Mouse (Mus musculus) layer of hippocampus, adult 8-10 months (tissue): ENCODE results near the gene Dnase1l3. TPM values are rescaled to one million over a fixed set of nuclear protein-coding genes. Genes with fewer than 3 reads are reported as not detected.

Experiments
- DNase-seq, 2 experiments: peaks; one replicate each; pipeline ENCODE4 v3.0.0; 2022; ENCODE audit warnings: low spot score in 2 of 2
- total RNA-seq, 4 experiments: library from RNA; stranded (reverse); gene quantifications; 2 replicates each; pipeline ENCODE4 v1.2.4; 2022

The Dnase1l3 gene
- total RNA-seq, 4 experiments from 2014 or later, result not detected

DNA sequence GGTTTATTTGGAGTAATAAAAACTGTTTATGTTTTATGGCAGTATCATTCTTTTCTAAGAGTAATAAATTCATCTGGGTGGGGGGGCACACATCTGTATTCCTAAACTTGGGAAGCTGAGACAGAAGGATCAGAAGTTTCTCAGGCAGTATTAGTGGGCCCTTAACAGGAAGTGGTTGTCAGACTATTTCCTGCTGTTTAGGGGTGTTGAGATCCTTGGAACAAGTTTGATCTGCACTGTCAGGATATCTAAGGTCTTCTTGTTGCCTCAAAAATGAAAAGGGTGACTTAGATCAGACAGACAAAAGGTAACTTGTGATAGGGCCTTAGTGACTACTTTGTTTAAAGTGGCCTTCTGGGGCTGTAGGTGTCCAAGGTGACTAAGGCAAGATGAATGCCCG lies 16.2 kb downstream of the Dnase1l3 start:
- no peak for DNase-seq

DNA sequence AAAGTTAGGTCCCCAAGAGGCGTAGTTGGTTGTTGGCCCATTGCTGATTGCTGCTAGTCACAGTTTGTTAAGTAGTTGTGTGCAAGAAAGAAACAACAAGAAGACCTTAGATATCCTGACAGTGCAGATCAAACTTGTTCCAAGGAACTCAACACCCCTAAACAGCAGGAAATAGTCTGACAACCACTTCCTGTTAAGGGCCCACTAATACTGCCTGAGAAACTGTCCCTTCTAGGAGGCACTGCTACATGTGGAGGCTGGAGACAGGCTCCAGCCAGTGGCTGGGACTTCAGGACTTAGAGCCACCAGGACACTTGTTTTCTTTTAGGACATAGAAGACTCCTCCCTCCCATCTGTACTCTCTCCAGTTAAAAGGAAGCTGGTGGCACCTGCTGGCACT lies 16.9 kb downstream of the Dnase1l3 start:
- no peak for DNase-seq

DNA sequence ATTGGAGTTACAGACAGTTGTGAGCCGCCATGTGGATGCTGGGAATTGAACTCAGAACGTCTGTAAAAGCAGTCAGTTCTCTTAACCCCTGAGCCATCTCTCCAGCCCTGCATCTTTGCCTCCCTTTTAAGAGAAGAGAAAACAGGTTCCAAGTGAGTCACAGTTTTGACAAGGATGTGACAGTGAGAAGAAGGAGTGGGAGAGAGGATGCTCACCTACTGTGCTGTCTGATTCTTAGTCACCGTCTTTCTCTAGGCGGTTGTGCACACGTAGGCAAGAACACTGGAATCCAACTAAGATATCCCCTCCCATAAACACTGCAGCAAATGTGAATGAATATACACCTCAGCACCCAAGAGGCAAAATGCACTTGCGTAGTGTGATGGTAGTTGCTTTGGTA lies 19.2 kb downstream of the Dnase1l3 start:
- no peak for DNase-seq

DNA sequence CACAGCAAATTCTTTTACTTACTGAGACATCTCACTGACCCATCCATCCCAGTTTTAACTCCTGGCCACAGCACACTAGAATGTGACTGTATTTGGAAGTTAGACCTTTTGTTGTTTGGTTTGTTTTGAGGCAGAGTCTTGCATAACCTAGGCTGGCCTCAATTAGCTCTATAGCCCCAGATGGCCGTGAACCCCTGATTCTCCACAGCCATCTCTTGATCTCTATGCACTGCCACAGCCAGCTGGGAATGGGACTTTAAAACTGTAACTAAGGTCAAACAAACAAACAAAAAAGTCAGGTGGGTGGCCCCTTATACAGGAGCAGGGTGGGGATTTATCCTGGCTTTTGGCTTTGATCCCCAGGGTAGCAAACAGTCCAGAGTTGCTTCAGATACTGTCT lies 19.7 kb downstream of the Dnase1l3 start:
- DNase-seq, result no peak

DNA sequence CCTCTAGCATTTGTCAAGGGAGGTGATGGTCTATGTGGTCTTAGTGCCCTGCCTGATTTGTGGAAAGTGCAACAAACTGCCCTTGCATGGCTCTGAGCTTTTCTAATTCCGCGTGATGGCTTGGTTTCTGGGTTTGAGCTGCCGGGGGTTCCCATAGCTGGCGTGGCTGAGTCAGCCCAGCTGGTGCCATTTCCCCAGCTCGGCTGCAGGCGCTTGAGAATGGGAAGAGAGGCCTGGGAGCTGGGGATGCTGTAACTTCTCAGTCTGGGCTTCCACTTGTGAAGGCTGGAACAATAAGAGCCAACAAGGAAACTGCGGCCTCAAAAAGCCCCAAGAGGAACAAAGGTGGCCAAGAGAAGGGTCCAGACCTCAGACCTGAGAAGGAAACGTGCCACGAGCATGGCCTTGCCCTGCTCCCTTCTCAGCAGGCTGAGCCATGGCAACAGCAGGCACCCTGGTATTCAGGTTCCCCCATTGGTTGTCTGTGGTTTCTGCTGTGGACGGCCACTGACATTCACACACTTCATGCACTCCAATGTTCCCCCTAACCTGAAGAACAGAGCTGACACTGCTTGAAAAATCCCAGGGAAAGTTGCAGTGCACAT lies 22.4 kb downstream of the Dnase1l3 start:
- DNase-seq, result no peak

DNA sequence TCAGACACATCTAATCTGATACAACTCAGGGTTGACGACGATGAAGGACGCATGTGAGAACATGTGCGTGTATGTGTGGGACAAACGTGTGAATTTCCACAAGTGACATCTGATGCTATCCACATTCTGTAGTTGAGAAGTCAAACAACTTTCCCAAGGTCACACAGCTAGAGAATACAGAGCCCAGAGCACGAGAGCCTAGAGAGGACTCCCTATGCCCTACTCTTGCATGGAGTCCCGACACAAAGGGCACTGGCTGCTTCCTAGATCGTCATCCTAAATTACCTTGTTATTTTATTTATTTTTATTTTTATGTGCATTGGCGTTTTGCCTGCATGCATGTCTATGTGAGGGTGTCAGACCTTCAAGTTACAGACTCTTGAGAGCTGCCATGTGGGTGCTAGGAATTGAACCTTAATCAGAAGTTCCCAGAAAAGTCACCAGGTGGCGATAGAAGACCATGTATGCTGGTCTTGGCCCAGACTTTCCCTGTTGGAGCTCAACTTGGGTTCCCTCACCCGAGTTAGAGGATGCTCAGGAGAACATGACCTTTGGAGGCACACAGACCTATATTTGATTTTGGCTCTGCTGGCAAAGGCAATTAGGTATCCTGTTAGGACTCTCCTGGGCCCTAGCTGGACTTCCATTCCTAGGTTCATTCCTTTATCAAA lies 30.0 kb downstream of the Dnase1l3 start:
- peak in 1 of 2 experiments; percentile 72 for DNase-seq

DNA sequence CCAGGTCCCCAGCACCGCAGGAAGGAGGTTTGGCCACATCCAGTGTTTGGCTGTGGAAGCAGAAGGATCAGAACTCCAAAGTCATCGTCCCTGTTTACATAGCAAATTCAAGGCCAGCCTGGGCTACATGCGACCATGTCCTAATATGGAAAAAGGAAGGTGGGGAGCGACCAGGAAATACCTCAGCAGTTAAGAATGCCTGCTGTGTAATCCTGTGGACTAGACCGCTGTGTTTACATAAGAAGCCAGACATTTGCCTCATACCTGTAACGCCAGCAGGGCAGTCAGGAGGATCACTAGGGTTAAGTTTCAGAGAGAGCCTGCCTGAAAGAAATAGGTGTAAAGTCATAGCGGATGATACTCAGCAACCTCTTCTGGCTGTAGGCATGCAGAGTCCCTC lies 31.2 kb downstream of the Dnase1l3 start:
- DNase-seq, result no peak

DNA sequence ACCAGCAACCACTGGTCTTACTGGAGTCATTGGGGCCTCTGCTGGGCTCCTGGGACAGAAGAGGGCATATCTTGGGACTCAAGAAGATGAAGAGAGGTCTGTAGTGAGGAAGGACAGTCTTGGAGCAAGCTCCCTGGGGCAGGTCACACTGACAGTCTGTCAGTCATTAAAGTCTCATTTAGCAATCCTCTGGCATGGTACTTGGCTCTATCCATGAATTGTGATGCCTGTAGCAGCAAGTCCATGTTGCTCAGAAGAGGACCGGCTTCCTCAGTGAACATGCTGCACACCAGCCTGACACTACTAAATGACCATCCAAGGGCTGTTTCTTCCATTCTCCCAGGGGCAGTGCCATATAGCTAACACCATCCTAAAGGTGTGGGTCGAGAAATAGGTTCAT lies 31.7 kb downstream of the Dnase1l3 start:
- no peak for DNase-seq

DNA sequence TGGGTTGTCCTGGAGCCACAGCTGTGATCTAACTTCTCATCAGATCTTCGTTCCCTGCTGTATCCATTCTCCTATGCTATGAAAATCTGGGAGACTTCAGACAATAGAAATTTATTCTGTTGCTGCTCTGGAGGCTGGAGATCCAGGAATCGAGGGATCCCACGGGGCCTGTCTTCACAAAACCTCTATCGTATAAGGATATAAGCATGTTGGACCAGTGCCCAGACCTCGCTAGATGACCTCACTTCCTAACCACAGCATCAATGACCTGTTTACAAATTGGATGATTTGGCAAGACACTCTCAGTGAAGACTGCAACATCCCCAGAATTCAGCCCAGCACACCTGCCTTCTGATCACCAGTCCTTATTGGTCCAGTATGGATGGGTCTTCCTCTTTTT lies 32.7 kb downstream of the Dnase1l3 start:
- no peak for DNase-seq

DNA sequence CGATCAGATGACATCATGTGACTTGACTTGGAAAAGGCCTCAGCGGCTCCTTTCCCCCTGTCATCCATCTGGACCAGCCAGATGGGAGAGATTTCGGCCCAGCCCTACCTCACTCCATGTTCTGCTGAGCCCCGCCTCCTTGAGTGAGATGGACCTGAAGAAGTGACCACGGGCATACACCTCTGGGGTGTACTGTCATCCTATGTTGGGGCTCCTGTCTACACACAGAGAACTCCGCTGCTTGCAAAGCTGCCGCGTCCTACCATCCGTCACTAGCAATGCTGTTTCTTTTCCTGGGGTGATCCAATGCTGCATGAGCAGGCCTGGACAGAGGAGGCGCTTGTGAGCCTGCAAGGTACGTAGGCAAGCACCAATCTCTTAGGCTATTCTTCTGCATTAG lies 33.8 kb downstream of the Dnase1l3 start:
- DNase-seq, result peak in 1 of 2 experiments; percentile 67

DNA sequence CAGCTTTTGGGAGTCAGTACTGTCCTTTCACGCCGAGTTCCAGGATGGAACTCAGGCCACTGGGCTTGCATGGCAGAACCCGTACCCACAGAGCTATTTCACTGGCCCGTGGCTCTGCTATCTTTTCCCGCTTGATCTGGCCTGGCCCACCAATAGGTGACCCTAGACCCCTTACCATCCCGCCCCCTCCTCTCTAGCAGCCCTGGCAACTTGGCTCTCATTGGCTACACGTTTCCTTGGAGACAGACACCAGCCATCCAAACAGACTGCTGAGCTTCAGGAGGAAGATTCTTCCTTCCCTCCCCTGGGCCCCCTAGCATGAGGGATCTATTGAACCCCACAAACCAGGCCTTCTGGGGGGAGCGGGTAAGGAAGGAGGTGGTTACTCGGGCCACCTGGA lies 37.3 kb downstream of the Dnase1l3 start, which contains the start of gene Gm45521:
Gene Gm45521, plus strand, starts transcription at position 240 of the 400 bp plus-strand sequence.
- no peak for DNase-seq

DNA sequence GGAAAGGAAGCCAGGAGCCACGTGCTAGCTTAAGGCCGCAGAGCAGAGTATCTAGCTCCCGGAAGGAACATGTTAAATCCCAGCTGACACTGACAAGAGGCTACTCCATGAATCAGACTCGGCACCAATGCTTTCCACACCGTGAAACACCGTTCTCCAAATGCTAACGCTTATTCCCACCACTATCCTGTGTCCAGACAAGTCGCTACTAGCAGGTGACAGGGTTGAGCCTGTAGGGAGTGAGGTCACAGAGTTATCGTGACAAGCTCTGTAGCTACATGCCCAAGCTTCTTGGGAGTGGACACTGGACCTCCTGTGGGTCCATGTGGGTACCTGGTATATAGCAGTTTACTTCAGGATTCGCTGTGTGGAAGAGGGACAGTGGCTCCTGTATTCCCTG lies 37.9 kb downstream of the Dnase1l3 start:
- no peak for DNase-seq

DNA sequence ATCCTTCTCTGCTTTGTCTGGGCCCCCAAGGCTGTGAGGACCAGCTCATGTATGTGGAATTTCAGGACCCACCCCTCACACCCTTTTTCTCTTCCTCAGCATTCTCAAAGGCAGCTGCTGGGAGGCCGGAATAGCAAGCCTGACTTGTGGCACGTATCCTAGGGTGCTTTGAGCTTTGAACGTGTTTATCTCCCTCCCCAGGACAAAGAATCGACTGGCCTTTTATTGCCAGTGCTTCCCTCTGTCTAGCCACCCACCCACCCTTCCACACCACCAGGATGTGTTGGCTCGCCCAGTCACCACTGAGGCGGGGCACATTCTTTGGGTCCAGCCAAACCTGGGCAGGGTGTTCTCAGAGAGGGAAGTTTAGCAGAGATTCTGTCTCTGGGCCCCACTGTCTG lies 40.3 kb downstream of the Dnase1l3 start:
- no peak for DNase-seq

DNA sequence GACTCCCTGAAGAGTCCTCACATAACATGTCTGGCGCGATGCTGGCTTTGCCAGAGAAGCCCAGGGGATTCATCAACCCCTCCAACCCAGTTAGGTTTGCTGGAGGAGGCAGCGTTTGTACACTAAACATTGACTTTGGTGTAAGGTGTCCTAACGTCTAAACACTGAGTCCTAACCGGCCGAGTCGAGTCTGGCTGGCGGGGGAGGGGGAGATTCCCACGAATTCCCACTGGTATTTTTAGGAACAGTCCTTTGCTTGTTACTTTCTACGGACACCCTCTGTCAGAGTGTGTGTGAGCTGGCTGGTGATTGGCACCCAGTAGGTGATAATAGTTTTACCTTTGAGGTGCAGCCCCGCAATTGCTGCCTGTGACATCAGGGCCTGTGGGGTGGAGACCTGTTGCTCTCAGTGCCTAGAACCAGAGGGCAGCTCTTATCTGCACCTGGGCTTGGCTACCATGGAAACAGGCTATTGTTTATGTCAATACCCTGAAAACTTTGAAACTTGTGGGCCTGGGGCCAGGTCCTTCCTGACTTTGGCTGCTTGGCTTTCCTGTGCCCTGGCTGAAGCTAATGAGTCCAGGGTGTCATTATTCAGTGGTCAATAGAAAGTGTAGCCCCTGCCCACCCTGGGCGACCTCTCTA lies 41.6 kb downstream of the Dnase1l3 start:
- DNase-seq, result no peak

DNA sequence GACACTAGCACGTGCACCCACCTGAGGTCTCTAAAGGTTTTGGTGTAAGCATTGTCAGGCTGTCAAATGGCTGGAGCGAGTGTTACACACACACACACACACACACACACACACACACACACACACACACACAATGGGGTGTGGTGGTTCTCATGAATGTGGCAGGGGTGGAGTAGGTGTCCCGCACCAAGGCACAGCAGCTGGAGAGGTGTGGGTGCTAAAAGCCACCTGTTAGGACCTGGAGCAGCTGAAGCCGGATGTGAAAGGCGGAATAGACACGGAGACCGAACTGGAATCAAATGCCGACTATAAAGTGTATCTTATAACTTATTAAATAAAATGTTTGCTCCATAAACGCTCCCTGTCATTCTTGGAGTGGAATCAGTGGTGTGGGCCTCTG lies 43.1 kb downstream of the Dnase1l3 start:
- no peak for DNase-seq

DNA sequence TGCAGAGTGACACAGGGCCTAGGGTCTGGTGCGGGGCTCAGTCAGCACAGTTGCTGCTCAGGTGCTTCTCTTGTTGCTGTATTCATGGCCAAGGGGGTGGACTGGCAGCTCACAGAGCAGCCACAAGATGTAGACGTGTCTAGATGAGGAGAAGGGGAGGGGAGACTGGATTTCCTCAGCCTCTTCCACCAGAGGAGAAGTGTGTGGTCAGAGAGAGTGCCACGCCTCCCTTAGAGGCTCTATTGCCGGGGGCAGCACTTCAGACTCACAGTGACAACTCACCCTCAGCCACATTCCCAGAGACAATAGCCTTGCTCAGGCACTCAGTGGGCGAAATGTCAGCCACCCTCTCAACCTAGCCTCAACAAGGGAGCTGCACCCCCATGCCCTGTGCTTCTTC lies 49.1 kb downstream of the Dnase1l3 start:
- DNase-seq, result no peak

DNA sequence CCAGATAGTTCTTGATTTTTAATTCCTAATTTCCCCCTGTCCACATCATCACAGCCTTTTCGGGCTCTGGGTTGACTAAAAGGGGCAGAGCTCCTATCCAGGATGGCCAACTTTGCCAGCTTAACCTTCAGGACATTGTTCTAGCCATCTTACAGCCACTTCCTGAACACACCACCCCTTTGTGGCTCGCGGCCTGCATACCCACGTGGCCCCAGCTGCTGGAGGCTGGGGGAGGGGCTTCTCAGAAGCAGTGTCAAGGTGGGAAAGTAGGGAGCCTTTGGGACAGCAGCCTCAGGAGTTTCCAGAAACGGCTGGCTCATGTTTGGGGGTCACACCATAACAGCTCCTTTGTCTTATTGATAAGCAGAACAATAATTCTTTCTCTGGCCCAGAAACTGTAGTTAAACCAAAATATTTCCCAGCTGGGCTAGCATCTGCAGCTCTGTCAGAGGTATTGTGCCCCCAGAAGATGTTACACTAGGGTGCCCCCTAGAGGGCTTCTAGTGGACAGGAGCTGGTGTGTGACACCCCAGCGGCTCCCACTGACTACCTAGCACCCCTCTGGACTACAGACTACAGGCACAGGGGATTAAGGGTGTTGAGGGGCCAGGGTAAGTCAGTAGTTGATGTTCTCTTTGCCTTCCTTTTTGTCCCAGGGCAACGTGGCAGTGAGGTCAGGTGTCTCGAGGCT lies 49.9 kb downstream of the Dnase1l3 start:
- peak in 1 of 2 experiments; percentile 47 for DNase-seq

DNA sequence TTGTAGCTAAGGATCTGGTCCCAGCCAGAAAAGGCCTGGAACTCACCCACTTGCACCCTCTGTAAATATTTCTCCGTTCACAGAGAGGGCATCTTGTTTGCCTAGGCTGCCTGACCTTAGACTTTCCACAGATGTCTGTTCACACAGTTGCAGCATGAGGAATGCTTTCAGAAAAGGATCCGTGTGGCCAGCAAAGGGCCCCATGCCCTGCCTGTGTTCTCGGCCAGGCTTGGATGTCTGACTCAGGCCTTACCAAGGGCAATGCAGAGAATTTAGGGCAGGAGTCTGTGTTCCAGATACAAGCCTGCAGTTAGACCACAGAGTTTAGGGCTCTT lies 50.6 kb downstream of the Dnase1l3 start:
- no peak for DNase-seq

DNA sequence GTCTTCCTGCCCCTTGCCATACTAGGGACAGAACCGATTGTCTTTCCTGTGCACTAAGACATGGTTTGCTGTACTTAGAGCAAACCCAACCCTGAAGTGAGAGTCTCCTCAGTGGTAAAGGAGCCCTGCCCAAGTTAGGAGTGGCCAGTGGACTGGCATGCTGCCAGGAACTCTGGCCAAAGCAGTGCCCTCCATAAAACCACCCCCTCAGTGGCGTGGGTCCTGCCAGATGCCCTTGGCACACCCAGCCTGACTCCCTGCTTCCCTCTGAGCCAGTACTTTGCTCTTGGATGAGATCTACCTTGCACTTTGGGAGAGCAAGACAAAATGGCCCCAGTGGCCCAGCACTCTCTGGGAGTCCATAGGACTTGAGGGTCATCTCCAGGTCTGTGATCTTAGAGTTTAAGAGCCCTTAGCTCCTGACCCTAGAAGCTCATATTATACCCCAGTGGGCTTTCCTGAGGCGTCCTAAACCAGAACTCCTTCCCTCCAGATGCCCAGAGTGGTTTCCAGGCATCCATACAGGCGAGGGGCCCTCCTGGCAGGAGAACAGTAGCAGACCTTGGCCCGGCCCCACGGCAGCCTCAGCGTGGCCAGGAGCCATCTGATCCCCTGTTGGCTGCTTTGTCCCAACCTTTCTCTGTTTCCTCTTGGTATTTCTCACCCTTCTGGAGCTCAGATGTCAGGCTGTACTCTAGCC lies 51.1 kb downstream of the Dnase1l3 start:
- no peak for DNase-seq

DNA sequence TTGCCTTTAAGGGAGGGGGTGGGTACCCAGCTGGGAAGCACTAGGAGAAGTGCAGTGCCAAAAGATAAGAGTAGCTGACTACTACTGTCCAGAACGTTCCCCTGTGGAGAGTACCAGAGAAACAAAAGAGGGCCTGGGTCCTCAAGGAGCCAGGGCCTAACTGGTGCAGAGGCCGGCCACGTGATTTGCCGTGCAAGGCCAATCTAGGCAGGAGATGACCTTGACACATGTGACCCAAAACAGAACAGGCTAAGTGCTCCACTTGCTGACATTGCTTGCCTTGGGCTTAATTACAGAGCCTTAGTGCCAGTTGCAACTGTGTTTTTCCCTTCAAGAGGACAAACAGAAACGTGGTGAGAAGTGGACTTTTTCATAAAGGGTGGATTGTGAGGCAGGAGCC lies 53.0 kb downstream of the Dnase1l3 start:
- DNase-seq, result no peak

DNA sequence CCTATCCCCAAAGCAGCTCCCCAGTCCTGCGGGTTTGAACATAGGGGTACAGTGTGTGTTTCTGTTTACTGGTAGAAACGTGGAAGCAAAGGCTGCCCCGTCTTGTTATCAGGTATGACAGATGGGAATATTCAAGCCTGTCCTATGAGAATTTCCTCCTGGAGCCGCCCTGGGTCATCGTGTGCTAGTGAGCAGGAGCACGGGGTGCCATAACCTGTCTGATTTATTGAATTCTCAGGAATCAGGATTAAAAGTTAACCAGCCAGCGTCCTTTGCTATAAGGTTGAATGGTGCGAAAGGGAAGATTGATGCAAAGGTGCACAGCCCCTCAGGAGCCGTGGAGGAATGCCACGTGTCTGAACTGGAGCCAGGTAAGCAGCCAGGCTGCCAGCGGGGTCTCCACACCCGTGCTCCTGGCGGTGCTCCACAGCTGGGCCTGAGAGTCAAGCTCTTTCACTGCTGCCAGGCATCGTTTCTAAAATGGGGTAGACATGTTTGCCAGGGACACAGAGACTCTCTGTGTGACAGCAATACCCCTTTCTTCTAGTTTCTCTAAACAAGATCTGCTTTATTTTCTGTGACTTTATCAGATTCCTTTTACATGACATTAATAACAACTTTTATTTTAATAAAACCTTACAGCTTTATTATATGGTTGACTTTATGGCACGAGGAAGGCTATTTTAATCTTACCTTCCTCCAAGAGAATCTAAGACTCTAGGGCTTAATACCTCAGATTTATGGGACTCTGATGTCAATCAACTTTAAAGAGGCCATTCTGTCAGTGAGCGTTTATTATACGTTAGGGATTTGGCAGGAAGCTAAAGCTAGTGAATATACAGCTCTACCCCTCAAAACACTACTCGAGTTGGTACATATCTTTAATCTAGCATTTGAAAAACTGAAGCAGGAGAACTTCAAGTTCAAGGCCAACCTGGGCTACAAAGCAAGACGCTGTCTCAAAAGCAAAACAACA lies 55.3 kb downstream of the Dnase1l3 start:
- no peak for DNase-seq
